ENCODE assay signal across 8 mouse cellular contexts in the genomic region with DNA sequence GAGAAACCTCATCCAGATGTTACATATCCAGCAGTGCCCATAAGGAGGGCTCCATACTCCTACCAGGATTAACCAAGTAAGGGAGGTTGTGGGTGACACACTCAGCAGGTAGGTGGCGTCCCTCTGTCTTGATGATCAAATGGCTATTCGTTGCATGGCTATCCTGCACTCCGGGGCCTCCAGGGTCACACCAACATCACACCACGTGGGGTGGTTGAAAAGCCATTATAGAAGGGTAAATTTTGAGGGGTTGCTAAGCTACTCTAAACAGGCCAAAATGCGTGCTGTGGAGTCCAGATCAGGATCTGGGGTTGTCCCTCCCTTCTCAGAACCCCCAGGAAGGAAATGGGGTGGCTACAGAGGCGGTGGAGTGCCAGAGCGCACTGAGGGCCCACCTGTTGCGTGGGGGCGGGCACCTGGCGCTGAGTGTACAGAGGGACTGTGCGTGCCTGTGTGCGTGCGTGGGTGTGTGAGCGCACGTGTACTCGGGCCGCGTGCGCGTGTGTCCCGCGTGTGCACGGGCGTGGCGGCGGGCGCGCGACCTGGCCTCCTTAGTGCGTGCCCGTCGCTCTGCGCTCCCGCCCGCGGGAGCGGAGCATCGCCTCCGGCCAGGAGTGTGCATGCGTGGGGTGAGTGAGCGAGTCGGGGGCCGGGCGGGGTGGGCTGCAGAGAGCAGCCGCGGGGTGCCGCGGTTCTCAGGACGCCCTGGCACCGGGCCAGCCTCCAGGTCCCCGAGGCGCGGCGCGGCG. TPM values are rescaled to one million over a fixed set of nuclear protein-coding genes. Genes with fewer than 3 reads are reported as not detected.
DNase-seq lines count a peak whose midpoint lies in the region; ATAC-seq and TF ChIP-seq lines count a peak whose summit lies in the region.

No protein-coding gene starts in this region.

- no peaks in the 10 kb centered on the region for H3K36me3 ChIP-seq in forebrain, embryonic 10.5 days (replicated peaks)
- H3K36me3 ChIP-seq in hindbrain, postnatal 0 days (ENCODE audit: insufficient read depth, low read length), result no peaks in the 10 kb centered on the region
- H3K36me3 ChIP-seq in midbrain, embryonic 11.5 days (ENCODE audit: control insufficient read depth, insufficient read depth, low read length), result no peaks in the 10 kb centered on the region
- H3K36me3 ChIP-seq in stomach, embryonic 14.5 days (ENCODE audit: control insufficient read depth, insufficient read depth, low read length), result no peaks in the 10 kb centered on the region

- no peaks in the 10 kb centered on the region for H3K9me3 ChIP-seq in forebrain, embryonic 10.5 days
- no peaks in the 10 kb centered on the region for H3K9me3 ChIP-seq in hindbrain, postnatal 0 days (ENCODE audit: low read length)
- H3K9me3 ChIP-seq in midbrain, embryonic 11.5 days (ENCODE audit: control insufficient read depth, low read length), result no peaks in the 10 kb centered on the region
- H3K9me3 ChIP-seq in stomach, embryonic 14.5 days (ENCODE audit: control insufficient read depth, low read depth, low read length), result no peaks in the 10 kb centered on the region

- H3K4me1 ChIP-seq in forebrain, embryonic 10.5 days, result peaks cover 51% of the 10 kb centered on the region
- peaks cover 12% of the 10 kb centered on the region; the same call in 1 of the 2 replicates for H3K4me1 ChIP-seq in hindbrain, postnatal 0 days (ENCODE audit: insufficient read depth, low read length)
- H3K4me1 ChIP-seq in midbrain, embryonic 11.5 days (ENCODE audit: control insufficient read depth, insufficient read depth, low read length), result peaks cover 22% of the 10 kb centered on the region
- H3K4me1 ChIP-seq in stomach, embryonic 14.5 days (ENCODE audit: control insufficient read depth, insufficient read depth, low read length), result peaks cover 25% of the 10 kb centered on the region

- peak overlapping the region; percentile 87 for H3K27ac ChIP-seq in forebrain, embryonic 10.5 days
- peak overlapping the region; percentile 94 for H3K27ac ChIP-seq in hindbrain, postnatal 0 days
- H3K27ac ChIP-seq in midbrain, embryonic 11.5 days (ENCODE audit: low read depth, low read length), result no peak overlapping the region
- peak overlapping the region; percentile 78; the same call in 1 of the 2 replicates for H3K27ac ChIP-seq in stomach, embryonic 14.5 days (ENCODE audit: low read length)

- peak; percentile 52 for TF ChIP-seq CTCF in hindbrain, postnatal 0 days (IDR thresholded peaks at IDR 0.05; ENCODE audit: low read depth)

- 2% methylated on average over 56 of the region's 56 CpGs for WGBS in forebrain, embryonic 10.5 days
- 2% methylated on average over 55 of the region's 56 CpGs for WGBS in hindbrain, postnatal 0 days
- 2% methylated on average over 44 of the region's 56 CpGs for WGBS in midbrain, embryonic 11.5 days
- under 1% methylated on average over 43 of the region's 56 CpGs for WGBS in stomach, embryonic 14.5 days

- peak overlapping the region; percentile 83 for H3K4me2 ChIP-seq in hindbrain, postnatal 0 days (ENCODE audit: low read depth, low read length)
- peak overlapping the region; percentile 83 for H3K4me2 ChIP-seq in midbrain, embryonic 11.5 days
- peak overlapping the region; percentile 98 for H3K4me2 ChIP-seq in stomach, embryonic 14.5 days (replicated peaks; ENCODE audit: low read depth, low read length)

- H3K9ac ChIP-seq in hindbrain, postnatal 0 days (replicated peaks; ENCODE audit: low read length), result peak overlapping the region; percentile 90
- peak overlapping the region; percentile 54 for H3K9ac ChIP-seq in midbrain, embryonic 11.5 days (ENCODE audit: low read length)
- peak overlapping the region; percentile 74 for H3K9ac ChIP-seq in stomach, embryonic 14.5 days (replicated peaks; ENCODE audit: low read depth, low read length)

- peak; percentile 81 for DNase-seq in CD4-positive, CD25-positive, alpha-beta regulatory T cell, adult 2 months (ENCODE audit: low read depth, low spot score)
- DNase-seq in adrenal gland, postnatal 25 days, result peak; percentile 52
- peak; percentile 30 for DNase-seq in forebrain, embryonic 10.5 days (ENCODE audit: extremely low spot score, low spot score)
- peak; percentile 90 for DNase-seq in hindbrain, postnatal 0 days (ENCODE audit: low spot score)
- peak; percentile 71 to 91 for DNase-seq in left cerebral cortex, adult 8-10 months (ENCODE audit: low spot score in 2 of 2)
- peak; percentile 91 for DNase-seq in midbrain, embryonic 11.5 days (ENCODE audit: low spot score, missing footprints)
- DNase-seq in urinary bladder, postnatal 36 days (ENCODE audit: low spot score in 2 of 2), result no peak

- peaks cover 76% of the 10 kb centered on the region for H3K27me3 ChIP-seq in forebrain, embryonic 10.5 days (ENCODE audit: poor library complexity, severe bottlenecking)
- H3K27me3 ChIP-seq in hindbrain, postnatal 0 days (ENCODE audit: insufficient read depth, low read length), result peaks cover 6% of the 10 kb centered on the region; the same call in 1 of the 2 replicates
- peaks cover 62% of the 10 kb centered on the region for H3K27me3 ChIP-seq in midbrain, embryonic 11.5 days (ENCODE audit: control insufficient read depth, insufficient read depth, low read length)
- peaks cover 21% of the 10 kb centered on the region for H3K27me3 ChIP-seq in stomach, embryonic 14.5 days (ENCODE audit: control insufficient read depth, insufficient read depth, low read length)

- peak overlapping the region; percentile 74 for H3K4me3 ChIP-seq in forebrain, embryonic 10.5 days
- H3K4me3 ChIP-seq in hindbrain, postnatal 0 days (ENCODE audit: low read length), result peak overlapping the region; percentile 73
- peak overlapping the region; percentile 57 for H3K4me3 ChIP-seq in midbrain, embryonic 11.5 days (ENCODE audit: low read depth, low read length)
- H3K4me3 ChIP-seq in stomach, embryonic 14.5 days (ENCODE audit: low read depth, low read length), result peak overlapping the region; percentile 57

- ATAC-seq in hindbrain, postnatal 0 days, result peak; percentile 80
- ATAC-seq in midbrain, embryonic 11.5 days (ENCODE audit: low FRiP score), result peak; percentile 58
- no peak for ATAC-seq in stomach, embryonic 14.5 days (ENCODE audit: insufficient number of reproducible peaks, insufficient read depth, low FRiP score, low read depth)

RNA-seq across cellular contexts. Expression of gene Pdgfb, which starts 2.8 kb away (rescaled TPM):
- total RNA-seq in adrenal gland, postnatal 25 days (2021), result 48.1 and 48.6 TPM in 2 replicates
- 1.8 TPM in 2 replicates for polyA plus RNA-seq in forebrain, embryonic 10.5 days (2016; fragmentation: Nextera tagmentation; extraction: Ambion mirVana)
- total RNA-seq in hindbrain, postnatal 0 days (2014; rRNA removed), result 31.0 and 33.4 TPM in 2 replicates
- 8.3 and 9.5 TPM in 2 replicates for polyA plus RNA-seq in hindbrain, postnatal 0 days (2015; fragmentation: Nextera tagmentation; extraction: Ambion mirVana)
- 10 to 100 TPM; 26.4 to 31.9 (median 28.1) TPM for total RNA-seq in left cerebral cortex, adult 8-10 months (2022)
- 1.5 and 2.0 TPM in 2 replicates for polyA plus RNA-seq in midbrain, embryonic 11.5 days (2014; fragmentation: Nextera tagmentation; extraction: Ambion mirVana)
- 5.0 and 6.2 TPM in 2 replicates for polyA plus RNA-seq in stomach, embryonic 14.5 days (2014; fragmentation: Nextera tagmentation; extraction: Ambion mirVana)

RNA-seq across cellular contexts. Expression of gene Cbx7, which starts 41.0 kb away (rescaled TPM):
- 15.7 and 22.4 TPM in 2 replicates for total RNA-seq in adrenal gland, postnatal 25 days (2021)
- 2.8 and 3.9 TPM in 2 replicates for polyA plus RNA-seq in forebrain, embryonic 10.5 days (2016; fragmentation: Nextera tagmentation; extraction: Ambion mirVana)
- 5.1 and 9.5 TPM in 2 replicates for total RNA-seq in hindbrain, postnatal 0 days (2014; rRNA removed)
- polyA plus RNA-seq in hindbrain, postnatal 0 days (2015; fragmentation: Nextera tagmentation; extraction: Ambion mirVana), result 2.9 and 3.1 TPM in 2 replicates
- 10 to 100 TPM; 51.4 to 59.9 (median 55.5) TPM for total RNA-seq in left cerebral cortex, adult 8-10 months (2022)
- polyA plus RNA-seq in midbrain, embryonic 11.5 days (2014; fragmentation: Nextera tagmentation; extraction: Ambion mirVana), result 1.4 and 1.9 TPM in 2 replicates
- 5.0 and 5.8 TPM in 2 replicates for polyA plus RNA-seq in stomach, embryonic 14.5 days (2014; fragmentation: Nextera tagmentation; extraction: Ambion mirVana)

Comparison
In these comparisons a context has a peak if more than half of its experiments do, and no peak if none do; other contexts are left out.
1. DNase-seq: peak in CD4-positive, CD25-positive, alpha-beta regulatory T cell, adult 2 months (single experiment), adrenal gland, postnatal 25 days (single experiment), forebrain, embryonic 10.5 days (single experiment), hindbrain, postnatal 0 days (single experiment), left cerebral cortex, adult 8-10 months (2 of 2) and midbrain, embryonic 11.5 days (single experiment); none in urinary bladder, postnatal 36 days (0 of 2).
2. Peak in every context shown above with its lines, with median percentiles within 50 percentile points of each other: H3K4me3 ChIP-seq, H3K4me2 ChIP-seq and H3K9ac ChIP-seq.